Mouse (Mus musculus) neural tube, embryonic 12.5 days (tissue): ENCODE measurements around the gene Letmd1. TPM values are rescaled to one million over a fixed set of nuclear protein-coding genes. Genes with fewer than 3 reads are reported as not detected.
"Not testable (repeated sequence)": the region's sequence is repeated elsewhere in the genome, so short reads cannot be mapped to it uniquely, and the experiment has no call there.

Experiments used
- ATAC-seq: fragments of 200-750 bp; cut with Nextera tagmentation; 2 replicates; pipeline ENCODE4 v1.8.0; 2017; ENCODE audit warnings: low read depth, mild to moderate bottlenecking, moderate TSS enrichment, moderate library complexity; ENCODE audit not compliant: low FRiP score
- H3K27ac ChIP-seq: fragments of 300-500 bp; sonication (generic); 2 replicates; pipeline ENCODE4 v1.5.1; 2016
- H3K27me3 ChIP-seq: fragments of 300-500 bp; sonication (generic); replicated peaks from 2 replicates; pipeline ENCODE4 v1.6.1; 2016; ENCODE audit warnings: mild to moderate bottlenecking
- H3K36me3 ChIP-seq: fragments of 300-500 bp; sonication (generic); 2 replicates; pipeline ENCODE4 v1.6.1; 2016; ENCODE audit warnings: mild to moderate bottlenecking
- H3K4me1 ChIP-seq: fragments of 300-500 bp; sonication (generic); 2 replicates; pipeline ENCODE4 v1.6.1; 2016
- H3K4me2 ChIP-seq: fragments of 300-500 bp; sonication (generic); replicated peaks from 2 replicates; pipeline ENCODE4 v1.6.1; 2016; ENCODE audit warnings: mild to moderate bottlenecking
- H3K4me3 ChIP-seq: fragments of 300-500 bp; sonication (generic); 2 replicates; pipeline ENCODE4 v1.5.1; 2016
- H3K9ac ChIP-seq: fragments of 300-500 bp; sonication (generic); 2 replicates; pipeline ENCODE4 v1.6.1; 2016; ENCODE audit warnings: mild to moderate bottlenecking
- H3K9me3 ChIP-seq: fragments of 300-500 bp; sonication (generic); 2 replicates; pipeline ENCODE4 v1.6.1; 2016; ENCODE audit warnings: mild to moderate bottlenecking
- WGBS: fragments of 180-500 bp; shearing (Covaris S2); methylation state at CpG from one replicate; pipeline ENCODE4 v1.1.7; 2016; 5-methylcytosine and 5-hydroxymethylcytosine counted together
- polyA plus RNA-seq: library from polyadenylated mRNA; unstranded; fragments of >200 nt; fragmentation: Nextera tagmentation; extraction: Ambion mirVana; gene quantifications from 2 replicates; pipeline ENCODE4 v1.2.1, GENCODE M21; 2016

The Letmd1 gene
- polyA plus RNA-seq, 1 experiment from 2014 or later, result 50.6 TPM

GRCm38 (mm10) chr15:100486450-100486849, 17.6 kb downstream of the Letmd1 start:
- no peaks in the 10 kb centered on the region for H3K9me3 ChIP-seq
- H3K4me1 ChIP-seq, result peaks cover 9% of the 10 kb centered on the region; the same call in 1 of the 2 replicates
- no peaks in the 10 kb centered on the region for H3K27me3 ChIP-seq
- no peak overlapping the region for H3K4me2 ChIP-seq
- ATAC-seq, result no peak
- H3K27ac ChIP-seq, result no peak overlapping the region
- peaks cover 78% of the 10 kb centered on the region for H3K36me3 ChIP-seq
- WGBS, result 25% methylated on average over 7 of the region's 7 CpGs
- H3K4me3 ChIP-seq, result no peak overlapping the region
- no peak overlapping the region for H3K9ac ChIP-seq

- H3K36me3 ChIP-seq, result peaks cover 72% of the 10 kb centered on the region
- H3K4me2 ChIP-seq, result no peak overlapping the region
- ATAC-seq, result no peak
- H3K9me3 ChIP-seq, result no peaks in the 10 kb centered on the region
- H3K27me3 ChIP-seq, result no peaks in the 10 kb centered on the region
- no peak overlapping the region for H3K9ac ChIP-seq
- peaks cover 14% of the 10 kb centered on the region for H3K4me1 ChIP-seq
- H3K27ac ChIP-seq, result no peak overlapping the region
- H3K4me3 ChIP-seq, result no peak overlapping the region
- WGBS, result 93% methylated on average over 2 of the region's 2 CpGs
Observed at GRCm38 (mm10) chr15:100487050-100487449, 18.2 kb downstream of the Letmd1 start.

- not testable (repeated sequence) for H3K9ac ChIP-seq, H3K4me2 ChIP-seq, H3K4me3 ChIP-seq, H3K27me3 ChIP-seq, H3K9me3 ChIP-seq, ATAC-seq, H3K27ac ChIP-seq
- H3K36me3 ChIP-seq, result peaks cover 60% of the 10 kb centered on the region
- WGBS, result 88% methylated on average over 1 of the region's 1 CpGs
- peaks cover 27% of the 10 kb centered on the region for H3K4me1 ChIP-seq
Observed at GRCm38 (mm10) chr15:100488297-100488696, 19.5 kb downstream of the Letmd1 start.

- Histone ChIP-seq H3K4me2 (no peak overlapping the region), H3K27ac (no peak overlapping the region), H3K36me3 (peaks cover 50% of the 10 kb centered on the region), H3K27me3 (no peaks in the 10 kb centered on the region), H3K4me3 (no peak overlapping the region), H3K4me1 (peaks cover 36% of the 10 kb centered on the region), H3K9me3 (no peaks in the 10 kb centered on the region), H3K9ac (no peak overlapping the region)
- WGBS, result 88% methylated on average over 15 of the region's 15 CpGs
- ATAC-seq, result no peak
Observed at GRCm38 (mm10) chr15:100489263-100489662, 20.4 kb downstream of the Letmd1 start.

GRCm38 (mm10) chr15:100491966-100492365, 23.1 kb downstream of the Letmd1 start:
- Histone ChIP-seq H3K27ac (no peak overlapping the region), H3K9ac (no peak overlapping the region), H3K9me3 (no peaks in the 10 kb centered on the region), H3K36me3 (peaks cover 23% of the 10 kb centered on the region), H3K4me2 (peak overlapping the region; percentile 86), H3K4me1 (peaks cover 42% of the 10 kb centered on the region), H3K4me3 (no peak overlapping the region), H3K27me3 (no peaks in the 10 kb centered on the region)
- WGBS, result 80% methylated on average over 9 of the region's 9 CpGs
- ATAC-seq, result no peak

- WGBS, result under 1% methylated on average over 29 of the region's 29 CpGs
- no peaks in the 10 kb centered on the region for H3K27me3 ChIP-seq
Observed at GRCm38 (mm10) chr15:100494647-100495046, 25.8 kb downstream of the Letmd1 start.

GRCm38 (mm10) chr15:100495102-100495501, 26.3 kb downstream of the Letmd1 start, which contains the start of gene Csrnp2:
Gene Csrnp2, minus strand, starts transcription at chr15:100495488.
- Histone ChIP-seq H3K36me3 (no peaks in the 10 kb centered on the region), H3K9ac (peak within 1 kb of the TSS; percentile 98), H3K4me3 (peak within 1 kb of the TSS; percentile 89), H3K9me3 (0 out of 2 replicates have a peak, but pooled peaks cover 3% of the 10 kb centered on the region), H3K27ac (peak within 1 kb of the TSS; percentile 95), H3K4me2 (peak within 1 kb of the TSS; percentile 86), H3K27me3 (no peaks in the 10 kb centered on the region), H3K4me1 (peaks cover 36% of the 10 kb centered on the region)
- under 1% methylated on average over 40 of the region's 40 CpGs for WGBS
- ATAC-seq, result peak; percentile 98

More at GRCm38 (mm10) chr15:100494647-100495046, 25.8 kb downstream of the Letmd1 start:
- Histone ChIP-seq H3K27ac (peak overlapping the region; percentile 95), H3K4me2 (peak overlapping the region; percentile 86), H3K4me1 (peaks cover 38% of the 10 kb centered on the region), H3K9me3 (0 out of 2 replicates have a peak, but pooled peaks cover 3% of the 10 kb centered on the region), H3K9ac (peak overlapping the region; percentile 98), H3K36me3 (no peaks in the 10 kb centered on the region), H3K4me3 (peak overlapping the region; percentile 89)
- peak; percentile 87 for ATAC-seq

- not testable (repeated sequence) for H3K9ac ChIP-seq, H3K4me1 ChIP-seq, ATAC-seq, H3K9me3 ChIP-seq, H3K4me2 ChIP-seq, H3K27ac ChIP-seq, H3K27me3 ChIP-seq, H3K4me3 ChIP-seq
- peaks cover 14% of the 10 kb centered on the region for H3K36me3 ChIP-seq
- WGBS, result 91% methylated on average over 8 of the region's 8 CpGs
Observed at GRCm38 (mm10) chr15:100499506-100499905, 30.7 kb downstream of the Letmd1 start.

GRCm38 (mm10) chr15:100508454-100509167, 39.8 kb downstream of the Letmd1 start:
- H3K4me3 ChIP-seq, result no peak overlapping the region
- H3K27me3 ChIP-seq, result no peaks in the 10 kb centered on the region
- no peak overlapping the region for H3K27ac ChIP-seq
- no peak for ATAC-seq
- no peak overlapping the region for H3K4me2 ChIP-seq
- WGBS, result 93% methylated on average over 13 of the region's 13 CpGs
- no peaks in the 10 kb centered on the region for H3K4me1 ChIP-seq
- no peaks in the 10 kb centered on the region for H3K9me3 ChIP-seq
- H3K9ac ChIP-seq, result no peak overlapping the region
- peaks cover 82% of the 10 kb centered on the region for H3K36me3 ChIP-seq

GRCm38 (mm10) chr15:100510072-100510471, 41.2 kb downstream of the Letmd1 start:
- Histone ChIP-seq H3K4me1 (no peaks in the 10 kb centered on the region), H3K27me3 (no peaks in the 10 kb centered on the region), H3K9me3 (no peaks in the 10 kb centered on the region), H3K36me3 (peaks cover 81% of the 10 kb centered on the region), H3K4me3 (no peak overlapping the region), H3K27ac (no peak overlapping the region), H3K4me2 (no peak overlapping the region), H3K9ac (no peak overlapping the region)
- ATAC-seq, result no peak
- WGBS, result 92% methylated on average over 11 of the region's 11 CpGs

- no peak for ATAC-seq
Observed at GRCm38 (mm10) chr15:100513387-100513786, 44.6 kb downstream of the Letmd1 start.

GRCm38 (mm10) chr15:100515121-100515520, 46.3 kb downstream of the Letmd1 start:
- no peak overlapping the region for H3K9ac ChIP-seq
- no peaks in the 10 kb centered on the region for H3K4me1 ChIP-seq
- H3K4me3 ChIP-seq, result no peak overlapping the region
- no peaks in the 10 kb centered on the region for H3K9me3 ChIP-seq
- peaks cover 78% of the 10 kb centered on the region for H3K36me3 ChIP-seq
- no peak overlapping the region for H3K4me2 ChIP-seq
- WGBS, result 89% methylated on average over 2 of the region's 2 CpGs
- ATAC-seq, result no peak
- no peak overlapping the region for H3K27ac ChIP-seq
- H3K27me3 ChIP-seq, result no peaks in the 10 kb centered on the region

More at GRCm38 (mm10) chr15:100513387-100513786, 44.6 kb downstream of the Letmd1 start:
- H3K4me3 ChIP-seq, result no peak overlapping the region
- H3K27me3 ChIP-seq, result no peaks in the 10 kb centered on the region
- peaks cover 80% of the 10 kb centered on the region for H3K36me3 ChIP-seq
- H3K4me2 ChIP-seq, result no peak overlapping the region
- H3K4me1 ChIP-seq, result no peaks in the 10 kb centered on the region
- H3K27ac ChIP-seq, result no peak overlapping the region
- no peak overlapping the region for H3K9ac ChIP-seq
- 86% methylated on average over 4 of the region's 4 CpGs for WGBS
- no peaks in the 10 kb centered on the region for H3K9me3 ChIP-seq

- peaks cover 62% of the 10 kb centered on the region for H3K36me3 ChIP-seq
Observed at GRCm38 (mm10) chr15:100520306-100520705, 51.5 kb downstream of the Letmd1 start.

More at GRCm38 (mm10) chr15:100520306-100520705, 51.5 kb downstream of the Letmd1 start:
- Histone ChIP-seq H3K4me1 (no peaks in the 10 kb centered on the region), H3K4me2 (no peak overlapping the region), H3K27me3 (no peaks in the 10 kb centered on the region), H3K9me3 (no peaks in the 10 kb centered on the region), H3K27ac (no peak overlapping the region), H3K9ac (no peak overlapping the region), H3K4me3 (no peak overlapping the region)
- WGBS, result 95% methylated on average over 14 of the region's 14 CpGs
- ATAC-seq, result no peak
